Mouse (Mus musculus) liver, adult (tissue): Measurements from ENCODE around the gene 2310033P09Rik.

Source experiments
- GATA4 ChIP-seq: IDR thresholded peaks from 2 replicates; pipeline ENCODE4 v1.6.1; 2014; ENCODE audit warnings: mild to moderate bottlenecking, low read length; ENCODE audit not compliant: insufficient replicate concordance

Gene 2310033P09Rik

DNA sequence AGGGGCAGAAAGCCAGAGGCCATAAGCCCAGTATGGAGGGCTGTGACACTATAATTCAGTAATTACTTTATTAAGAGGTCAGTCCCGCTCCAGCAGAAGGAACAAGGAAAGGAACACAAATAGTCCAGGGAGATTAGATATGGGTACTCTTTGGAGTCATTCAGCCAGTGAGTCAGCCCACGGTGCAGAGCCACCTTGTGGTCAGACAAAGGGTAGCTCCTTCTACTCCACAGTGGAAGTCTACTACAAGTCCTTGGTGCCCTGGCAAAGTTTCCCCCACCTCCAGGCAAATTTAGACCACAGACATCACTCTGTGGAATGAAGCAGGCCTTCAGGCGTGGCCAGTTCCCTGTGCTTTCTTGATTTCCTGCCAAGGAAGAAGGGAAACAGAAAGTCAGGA is 24.3 kb upstream of the 2310033P09Rik start:
- TF ChIP-seq GATA4: peak; percentile 88; the same call in 1 of the 2 replicates

DNA sequence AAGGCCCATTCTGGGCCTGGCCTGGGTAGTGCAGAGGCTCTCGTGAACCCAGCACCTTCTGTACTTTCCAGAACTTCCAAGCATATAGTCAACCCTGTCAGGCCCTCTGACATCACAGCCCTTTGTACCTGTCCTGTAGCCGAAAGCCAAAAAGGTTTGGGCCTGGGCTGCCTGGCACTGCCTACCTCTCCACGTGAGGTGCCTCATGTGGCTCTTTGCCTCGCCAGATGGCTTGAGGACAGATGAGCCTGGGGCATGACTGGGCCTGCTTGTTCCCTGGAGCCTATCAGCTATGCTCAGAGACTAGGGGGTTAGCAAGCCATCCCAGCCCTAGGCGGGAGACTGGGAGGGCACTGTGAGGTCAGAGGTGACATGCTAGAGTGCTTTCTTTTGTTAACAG is 22.6 kb upstream of the 2310033P09Rik start:
- no peak for TF ChIP-seq GATA4

DNA sequence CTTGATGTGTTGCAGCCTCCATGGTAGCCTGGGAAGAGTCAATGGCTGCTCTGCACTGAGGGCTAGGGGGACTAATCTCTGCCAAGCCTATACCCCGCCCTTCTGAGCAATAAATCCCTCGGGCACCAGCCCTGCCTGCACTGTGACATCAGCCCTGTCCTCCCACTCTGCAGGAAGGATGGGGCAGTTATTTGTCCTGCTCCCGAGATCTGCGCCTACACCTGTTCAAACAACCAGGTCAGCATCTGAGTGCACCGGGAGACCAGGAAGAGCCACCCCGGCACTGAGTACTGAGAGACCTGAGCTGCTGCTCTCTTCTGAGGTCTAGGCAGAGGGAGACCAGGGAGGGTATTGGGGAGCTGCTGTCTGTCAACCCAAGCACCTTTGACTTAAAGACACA is 20.4 kb upstream of the 2310033P09Rik start:
- TF ChIP-seq GATA4: no peak

DNA sequence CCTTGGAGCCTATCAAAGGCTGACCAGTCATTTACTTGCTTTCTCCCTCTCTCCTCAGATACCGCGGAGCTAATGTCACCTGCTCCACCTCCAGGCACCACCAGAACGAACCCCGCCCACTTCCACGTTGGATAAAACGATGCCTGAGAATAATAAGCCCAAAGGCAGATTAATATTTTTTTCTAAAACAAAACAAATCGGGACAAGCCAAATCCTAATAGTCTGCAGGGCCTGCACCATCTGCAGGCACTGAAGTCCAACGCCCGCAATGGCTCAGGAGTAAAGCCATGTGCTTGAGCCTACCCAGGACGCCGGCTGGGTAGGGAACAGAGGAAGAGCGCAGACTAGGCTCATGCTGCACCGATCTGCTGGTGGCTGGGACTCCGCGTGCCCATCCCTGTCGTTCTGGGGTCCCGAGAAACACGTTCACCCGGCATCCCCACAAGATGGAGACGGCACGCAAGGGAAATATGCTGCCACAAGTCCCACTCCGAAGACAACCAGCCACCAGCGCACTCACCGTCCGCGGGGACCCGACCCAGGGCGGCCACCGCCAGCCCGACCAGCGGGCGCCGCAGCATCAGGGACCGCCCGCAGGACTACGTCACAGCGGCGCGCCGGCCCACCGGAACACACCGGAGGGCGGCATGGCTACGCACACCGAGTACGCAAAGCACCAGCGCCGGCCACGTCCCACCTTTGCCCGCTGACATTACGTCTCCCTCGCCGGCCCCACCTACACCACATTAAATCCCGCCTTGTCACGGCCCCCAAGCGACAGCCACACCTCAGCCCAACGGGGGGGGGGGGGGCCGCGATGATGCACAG is 16.7 kb upstream of the 2310033P09Rik start:
- TF ChIP-seq GATA4: peak; percentile 39; the same call in 1 of the 2 replicates

DNA sequence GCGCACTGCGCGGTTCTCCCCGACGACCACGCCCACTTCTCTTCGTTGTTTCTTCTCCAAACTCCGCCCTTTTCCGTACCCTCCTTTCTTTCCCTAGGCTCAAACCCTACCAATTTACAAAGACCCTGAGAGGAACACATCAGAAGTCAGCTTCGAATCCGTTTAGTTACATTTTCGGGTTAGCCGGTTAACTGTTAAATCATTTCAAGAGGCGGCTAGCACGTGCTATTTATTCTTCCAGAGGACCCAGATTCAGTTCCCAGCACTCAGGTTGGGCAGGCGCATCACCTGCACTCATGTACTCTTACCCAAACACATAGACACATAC is 16.1 kb upstream of the 2310033P09Rik start, which contains the start of gene Guk1:
Gene Guk1, minus strand, starts transcription at position 154 of the 328 bp plus-strand sequence.
- TF ChIP-seq GATA4: no peak

DNA sequence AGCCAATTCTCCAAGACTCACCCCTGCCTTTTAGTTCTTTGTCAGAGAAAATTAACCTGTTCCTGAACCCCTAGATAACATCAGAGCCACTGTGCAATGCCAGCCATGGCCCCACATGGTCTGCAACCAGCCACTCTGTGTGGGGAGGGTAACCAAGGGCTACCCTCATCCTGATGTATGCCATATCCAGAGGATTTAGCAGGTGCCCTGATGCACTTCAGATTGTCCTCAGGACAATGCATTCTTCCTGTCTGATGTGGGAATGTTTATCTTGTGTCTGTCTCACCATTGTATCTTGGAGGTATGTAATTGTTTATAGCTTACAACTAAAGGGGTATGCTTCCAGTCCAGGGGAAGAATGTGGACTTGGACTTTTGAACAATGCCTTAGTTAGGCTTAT is 11.9 kb upstream of the 2310033P09Rik start:
- no peak for TF ChIP-seq GATA4

DNA sequence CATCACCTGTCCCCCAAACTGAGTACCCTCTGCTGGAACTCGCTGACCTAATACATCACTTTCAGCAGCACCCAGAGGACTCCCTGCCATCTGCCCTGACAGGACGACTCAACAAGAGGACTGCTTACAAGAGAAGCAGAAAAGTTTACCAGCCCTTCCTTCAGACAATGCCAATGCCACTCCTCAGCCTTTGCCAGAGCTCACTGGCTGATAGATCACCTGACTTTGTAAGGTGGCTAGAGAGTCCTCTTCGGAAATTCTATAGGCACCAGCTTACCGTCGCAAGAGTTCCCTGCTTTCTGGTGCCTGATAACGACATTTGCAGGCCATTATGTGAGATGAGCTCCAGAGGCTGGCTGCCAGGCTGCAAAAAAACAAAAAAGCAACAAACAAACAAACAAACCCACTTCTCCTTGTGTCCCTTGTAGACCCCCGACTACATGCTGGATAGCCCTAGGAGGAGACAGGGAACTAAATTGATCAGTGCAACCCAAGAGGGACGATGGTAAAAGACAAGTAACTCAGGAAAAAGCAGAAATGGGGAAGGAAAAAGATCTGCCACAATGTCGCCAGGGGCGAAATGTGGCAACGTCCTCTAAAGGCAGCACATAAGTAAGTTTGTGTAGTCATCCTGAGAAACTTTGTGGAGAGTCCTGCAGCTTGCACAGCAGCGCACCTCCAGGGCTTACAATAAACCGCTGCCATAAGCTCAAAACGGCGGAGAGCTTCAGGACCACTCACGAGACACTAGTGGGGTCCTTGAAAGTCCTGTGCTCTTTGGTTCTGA is 6.7 kb upstream of the 2310033P09Rik start:
- TF ChIP-seq GATA4: no peak

DNA sequence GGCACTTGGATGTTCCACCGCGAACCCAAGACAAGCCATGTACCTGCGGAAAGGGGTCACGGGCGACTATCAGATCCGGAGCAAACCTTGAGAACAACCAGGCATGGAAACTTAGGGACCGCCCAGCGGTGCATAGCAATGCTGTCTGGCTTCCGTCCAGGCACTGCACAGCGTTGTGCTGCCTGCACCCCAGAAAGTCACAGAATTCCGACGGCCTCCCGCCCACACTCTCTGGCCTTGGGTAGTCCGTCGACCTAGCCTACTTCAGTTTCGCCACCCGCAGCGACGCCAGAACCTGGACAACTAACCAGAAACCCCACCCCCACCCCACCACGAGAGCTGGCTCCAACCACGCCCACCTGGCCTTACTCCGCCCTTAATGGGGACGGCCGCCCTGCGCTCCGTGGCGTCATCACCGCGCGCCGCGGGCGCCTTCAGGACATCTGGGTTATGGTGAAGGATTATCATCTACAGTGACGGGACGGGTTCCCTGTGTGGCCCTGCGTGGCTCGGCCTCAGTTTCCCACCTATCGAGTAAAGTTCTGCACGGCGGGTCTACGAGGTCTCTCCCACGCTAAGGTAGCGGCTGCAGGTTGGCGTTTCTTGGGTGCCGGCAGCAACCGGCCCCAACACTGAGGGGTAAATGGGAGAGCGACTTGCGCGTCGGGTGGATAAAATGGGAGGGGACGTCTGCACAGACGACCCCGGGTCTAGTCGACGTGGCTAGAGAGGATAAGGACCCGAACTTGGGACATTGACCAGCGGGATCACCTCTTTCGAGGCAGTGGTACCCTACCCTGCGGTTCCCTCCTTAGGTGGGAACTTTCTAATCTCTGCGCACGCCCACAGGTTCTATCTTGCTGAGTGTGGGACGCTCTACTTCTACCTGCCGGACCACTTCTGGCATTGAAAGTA is 5.8 kb upstream of the 2310033P09Rik start, which contains the start of gene Mrpl55:
Gene Mrpl55, plus strand, starts transcription at position 406 of the 915 bp plus-strand sequence.
- peak; percentile 51; the same call in 1 of the 2 replicates for TF ChIP-seq GATA4

DNA sequence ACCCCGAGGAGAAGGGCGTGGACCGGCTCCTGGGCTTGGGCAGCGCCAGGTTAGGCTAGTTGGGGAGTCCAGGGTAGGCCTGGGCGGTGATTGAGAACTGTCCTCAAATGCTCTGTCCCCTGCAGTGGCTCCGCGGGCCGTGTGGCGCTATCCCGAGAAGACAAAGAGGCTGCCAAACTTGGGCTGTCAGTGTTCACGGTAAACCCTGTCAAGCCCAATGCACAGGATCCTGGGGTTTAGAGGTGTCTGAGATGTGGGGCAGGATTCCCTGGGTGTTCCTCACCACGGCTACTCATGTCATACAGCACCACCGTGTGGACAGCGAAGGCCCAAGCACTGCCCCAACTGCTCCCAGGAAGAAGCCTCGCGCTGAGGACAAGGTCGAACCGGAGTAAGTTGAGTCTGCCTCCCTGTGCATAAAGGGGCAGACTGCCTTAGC is 901 bp downstream of the 2310033P09Rik start:
- no peak for TF ChIP-seq GATA4

DNA sequence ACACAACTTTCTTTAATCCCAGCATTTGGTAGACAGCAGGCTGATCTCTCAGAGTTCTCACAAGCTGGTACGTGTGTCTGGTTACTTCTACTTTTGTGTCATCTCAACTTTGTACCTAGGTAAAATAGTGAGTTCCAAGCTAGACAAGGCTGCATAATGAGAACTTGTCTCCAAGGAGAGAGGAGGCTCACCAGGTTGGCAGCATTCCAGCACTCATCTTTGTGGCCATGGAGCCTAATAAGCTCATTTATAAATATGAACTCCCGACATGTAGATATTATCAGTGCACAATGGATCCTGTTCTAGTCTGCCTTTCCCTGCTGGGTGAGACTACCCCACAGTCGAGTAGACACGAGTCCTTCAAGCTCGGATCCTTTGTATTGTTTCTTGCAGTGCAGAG is 1.5 kb downstream of the 2310033P09Rik start:
- no peak for TF ChIP-seq GATA4

DNA sequence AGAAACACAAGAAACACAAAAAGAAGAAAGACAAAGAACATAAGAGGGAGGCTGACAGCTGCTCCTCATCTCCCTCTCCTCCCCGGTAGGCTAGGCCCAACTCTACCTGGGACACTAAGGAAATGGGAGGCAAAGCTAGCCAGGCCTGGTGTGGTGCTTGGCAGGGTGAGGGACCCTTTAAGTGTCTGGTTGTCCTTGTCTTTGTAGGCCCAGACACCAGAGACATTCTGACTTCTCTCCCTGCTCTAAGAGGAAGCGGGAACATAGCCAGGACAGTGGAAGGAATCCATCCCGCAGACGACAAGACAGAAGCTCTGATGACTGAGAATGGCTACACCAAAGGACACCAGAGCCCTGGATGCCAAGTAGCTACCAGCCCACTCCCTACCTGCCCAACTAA is 1.9 kb downstream of the 2310033P09Rik start:
- no peak for TF ChIP-seq GATA4

DNA sequence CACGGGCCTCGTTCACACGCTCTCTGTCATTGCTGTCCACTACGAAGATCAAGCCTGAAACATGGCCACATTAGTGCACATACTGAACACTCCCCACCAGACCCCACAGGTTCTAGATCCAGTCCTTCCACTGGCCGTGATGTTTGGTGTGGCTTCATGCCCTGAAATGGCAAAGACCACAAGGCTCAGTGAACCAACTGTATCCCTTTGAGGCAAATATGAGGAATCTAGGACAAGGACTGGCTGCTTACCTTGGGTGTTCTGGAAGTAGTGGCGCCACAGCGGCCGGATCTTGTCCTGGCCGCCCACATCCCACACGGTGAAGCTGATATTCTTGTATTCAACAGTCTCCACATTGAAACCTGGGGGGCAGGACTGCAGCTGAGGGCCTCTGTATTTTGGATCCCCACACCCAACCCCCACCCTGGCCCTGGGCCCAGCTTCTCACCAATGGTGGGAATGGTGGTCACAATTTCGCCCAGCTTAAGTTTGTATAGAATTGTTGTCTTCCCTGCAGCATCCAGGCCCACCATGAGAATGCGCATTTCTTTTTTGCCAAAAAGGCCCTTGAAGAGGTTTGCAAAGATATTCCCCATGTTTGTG is 4.9 kb downstream of the 2310033P09Rik start:
- no peak for TF ChIP-seq GATA4

DNA sequence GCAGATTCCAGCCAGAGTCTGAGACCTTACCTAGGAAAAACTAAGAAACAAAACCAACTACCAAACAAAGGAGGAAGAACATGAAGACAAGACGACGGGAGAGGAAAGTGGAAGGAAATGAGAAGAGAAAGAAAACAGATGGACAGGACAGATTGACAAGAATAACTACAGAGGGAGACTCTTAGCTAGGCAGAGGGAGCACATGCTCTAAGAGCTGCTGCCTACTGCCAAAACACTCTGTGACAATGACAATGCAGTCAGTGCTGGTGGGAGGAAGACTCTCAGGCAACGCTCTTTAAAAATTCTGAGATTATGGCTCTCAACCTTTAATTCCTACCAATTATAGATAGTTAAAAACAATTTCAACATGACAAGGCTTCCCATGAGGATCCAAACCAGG is 8.8 kb downstream of the 2310033P09Rik start:
- no peak for TF ChIP-seq GATA4

DNA sequence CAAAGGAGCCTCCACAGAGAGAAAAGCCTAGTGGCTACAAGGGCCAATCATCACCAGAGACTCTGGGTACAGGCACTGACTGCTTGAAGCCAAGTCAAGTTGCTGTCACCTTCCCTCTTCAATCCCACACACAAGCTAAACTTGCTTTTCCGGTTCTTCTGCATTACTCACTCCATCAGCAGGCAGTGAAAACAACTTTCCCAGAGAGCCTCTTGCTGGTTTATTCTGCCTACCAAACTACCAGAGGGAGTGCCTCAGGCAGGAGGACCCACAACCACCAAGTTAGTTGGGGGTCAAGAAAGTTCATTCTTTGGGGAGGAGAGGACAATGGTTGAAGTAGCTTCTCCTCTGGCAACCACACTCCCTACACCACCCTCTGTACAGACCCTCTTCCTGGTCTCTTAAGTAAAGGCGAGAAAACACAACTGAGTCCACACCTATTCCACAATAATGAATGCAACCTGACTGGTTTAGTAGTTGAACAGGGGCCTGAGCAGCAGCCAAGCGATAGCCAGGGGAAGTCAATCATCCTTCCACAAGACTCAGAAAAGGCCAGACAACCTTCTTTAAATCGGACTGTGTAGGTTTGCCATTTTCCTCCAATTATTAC is 10.4 kb downstream of the 2310033P09Rik start:
- no peak for TF ChIP-seq GATA4

DNA sequence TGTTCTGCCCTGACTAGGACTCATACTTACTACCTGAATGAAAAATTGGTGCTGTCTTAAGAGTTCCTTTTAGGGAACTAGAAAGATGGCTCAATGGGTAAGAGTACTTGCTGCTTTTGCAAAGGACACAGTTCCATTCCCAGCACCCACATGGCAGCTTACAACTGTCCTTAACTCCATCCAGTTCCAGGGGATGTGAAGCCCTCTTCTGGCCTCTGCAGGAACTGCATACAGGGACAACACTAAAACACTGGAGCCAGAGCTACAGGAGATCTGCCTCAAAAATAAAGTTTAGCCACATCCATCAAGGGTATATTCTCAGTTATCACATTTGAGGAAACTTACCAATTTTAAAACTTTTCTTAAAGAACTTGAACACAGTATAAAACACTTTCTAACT is 10.9 kb downstream of the 2310033P09Rik start:
- no peak for TF ChIP-seq GATA4

DNA sequence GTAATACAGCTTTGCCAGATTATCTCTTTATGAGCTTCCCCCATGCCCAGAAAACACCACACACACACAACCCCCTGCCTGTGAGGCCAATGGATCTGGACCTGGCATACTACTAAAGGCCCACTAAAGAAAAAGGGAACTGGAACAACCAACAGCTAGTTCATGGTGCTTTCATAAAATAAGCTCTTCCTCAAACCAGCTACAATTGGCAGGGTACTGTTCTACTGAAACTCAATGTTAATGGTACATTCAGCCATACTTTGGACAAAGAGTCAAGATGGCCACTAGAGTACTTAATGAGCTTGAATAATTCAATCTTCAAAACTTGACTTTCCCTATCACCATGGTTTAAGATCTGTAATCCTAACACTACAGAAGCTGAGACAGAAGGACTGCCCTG is 13.5 kb downstream of the 2310033P09Rik start:
- no peak for TF ChIP-seq GATA4
